Mouse (Mus musculus): ENCODE measurements around the gene Usp21.

Usp21 gene

DNA sequence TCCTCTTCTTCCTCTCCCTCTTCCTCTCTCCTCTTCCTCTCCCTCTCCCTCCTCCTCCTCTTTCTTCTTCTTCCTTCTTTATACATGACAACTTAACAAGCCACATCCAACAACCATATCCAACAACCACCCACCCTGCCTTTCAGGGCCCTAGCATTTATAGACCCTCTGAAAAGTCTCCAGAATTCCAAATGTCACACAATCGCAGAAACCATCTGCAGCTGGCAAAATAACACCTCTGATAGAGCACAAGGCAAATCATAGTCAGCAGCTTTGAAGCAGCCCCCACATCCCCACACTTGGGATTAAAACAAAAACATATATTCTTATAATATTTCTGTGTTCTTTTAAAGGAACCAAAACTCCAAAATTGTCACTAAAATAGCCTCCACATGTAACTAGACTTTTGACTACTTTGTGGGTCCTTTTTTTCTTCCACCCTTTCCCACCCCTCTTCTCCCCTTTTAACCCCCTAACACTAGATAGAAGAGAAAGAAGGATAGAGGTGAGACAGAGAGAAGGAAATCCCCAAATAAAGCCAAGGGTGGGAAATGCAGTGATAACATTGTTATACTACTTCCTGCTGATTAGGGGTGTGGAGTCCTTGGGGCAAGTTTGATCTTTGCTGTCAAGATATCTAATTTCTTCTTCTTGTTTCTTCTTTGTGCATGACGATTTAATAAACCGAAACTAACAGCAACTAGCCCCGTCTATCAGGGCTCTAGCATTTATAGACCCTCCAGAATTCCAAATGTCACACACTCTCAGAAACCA, 21.6 kb downstream of the Usp21 start:
- DNase-seq (ENCODE audit: low spot score in 2 of 2): no peak

DNA sequence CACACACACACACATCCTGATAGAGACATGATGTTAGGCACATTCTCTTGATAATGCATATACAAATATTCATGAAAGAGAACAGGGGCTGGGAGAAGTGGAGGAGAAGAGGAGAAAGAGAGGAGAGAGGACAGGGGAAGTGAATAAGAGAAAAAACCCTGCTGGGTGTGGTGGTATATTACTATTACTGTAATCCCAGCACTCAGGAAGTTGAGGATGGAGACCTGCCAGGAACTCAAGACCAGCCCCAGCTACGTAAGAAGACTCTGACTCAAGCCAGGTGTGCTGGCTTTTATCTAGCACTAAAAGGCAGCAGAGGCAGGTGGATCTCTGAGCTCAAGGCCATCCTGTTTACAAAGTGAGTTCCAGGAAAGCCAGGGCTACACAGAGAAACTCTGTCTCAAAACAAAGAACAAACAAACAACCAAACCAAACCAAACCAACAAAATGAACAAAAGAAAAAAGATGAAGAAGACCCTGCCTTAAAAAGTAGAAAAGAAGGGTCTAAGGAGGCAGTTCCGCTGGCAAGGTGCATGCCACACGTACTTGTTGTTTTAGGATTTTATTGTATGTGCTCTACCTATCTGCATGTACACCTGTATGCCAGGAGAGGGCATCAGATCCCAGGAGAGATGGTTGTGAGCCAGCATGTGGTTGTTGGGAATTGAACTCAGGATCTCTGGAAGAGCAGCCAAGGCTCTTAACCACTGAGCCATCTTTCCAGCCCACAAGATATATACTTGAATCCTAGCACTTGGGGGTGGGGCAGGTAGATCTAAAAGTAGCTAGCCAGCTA, 23.9 kb downstream of the Usp21 start:
- DNase-seq (ENCODE audit: low spot score in 2 of 2): no peak

DNA sequence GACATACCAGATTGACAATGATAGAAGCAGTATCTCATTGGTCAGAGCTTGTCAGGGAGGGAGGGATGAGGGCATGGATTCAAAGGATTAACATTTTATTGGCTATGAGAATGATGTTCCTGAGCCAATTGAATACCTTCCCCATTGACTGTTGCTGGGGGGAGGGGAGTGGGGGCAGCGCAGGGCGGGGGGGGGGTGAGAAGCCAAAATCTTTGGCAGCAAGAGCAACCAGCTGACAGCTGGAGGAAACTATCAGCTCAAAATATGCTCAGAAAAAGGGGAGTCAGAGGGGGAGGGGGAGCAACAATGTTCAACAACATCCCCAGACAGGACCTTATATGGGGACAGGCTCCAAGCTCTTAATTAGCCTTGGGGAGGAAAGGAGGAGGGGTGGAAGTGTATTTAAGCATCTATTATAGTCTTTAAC, 24.6 kb downstream of the Usp21 start:
- DNase-seq (ENCODE audit: low spot score in 2 of 2): no peak

DNA sequence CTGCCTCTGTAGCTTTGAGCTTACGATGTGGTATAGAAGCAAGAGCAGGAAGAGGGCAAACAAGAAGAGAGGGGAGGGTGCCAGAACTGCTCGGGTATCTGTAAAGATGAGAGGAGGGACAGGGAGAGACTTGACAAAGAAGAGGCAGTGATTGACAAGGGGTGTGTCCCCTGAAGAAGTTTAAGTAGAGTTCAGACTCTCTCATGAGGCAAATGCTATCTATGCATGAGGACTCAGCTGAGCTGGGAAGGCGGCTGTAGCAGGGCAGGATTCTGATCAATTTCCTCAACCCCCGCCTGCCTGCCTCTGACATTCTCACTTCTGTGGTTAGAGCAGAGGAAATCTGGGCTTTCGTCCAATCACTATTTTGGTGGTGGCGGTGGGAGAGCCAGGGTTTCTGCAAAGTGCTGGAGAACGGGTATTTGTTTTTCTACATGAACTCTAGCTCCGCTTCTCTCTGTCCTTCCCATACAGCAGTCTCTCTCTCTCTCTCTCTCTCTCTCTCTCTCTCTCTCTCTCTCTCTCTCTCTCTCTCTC, 25.1 kb downstream of the Usp21 start:
- no peak for DNase-seq (ENCODE audit: low spot score in 2 of 2)

DNA sequence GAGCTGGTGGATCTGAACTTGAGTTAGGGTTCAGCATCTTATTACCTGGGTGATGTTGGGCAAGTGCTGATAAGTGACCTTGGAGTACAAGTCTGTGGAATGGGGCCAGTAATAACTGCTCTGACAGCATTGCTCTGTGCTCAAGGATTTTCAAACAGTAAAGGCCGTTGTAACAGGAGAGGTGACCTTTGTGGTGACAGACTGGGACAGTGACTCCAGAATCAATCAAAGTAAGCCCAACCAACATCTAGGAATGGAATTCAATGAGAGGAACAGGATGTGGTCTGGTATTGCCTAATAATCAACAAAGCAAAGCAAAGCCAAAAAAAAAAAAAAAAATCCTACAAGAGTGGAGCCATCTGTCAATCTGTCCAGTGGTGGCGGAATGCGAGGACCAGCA, 27.5 kb downstream of the Usp21 start:
- DNase-seq (ENCODE audit: low spot score in 2 of 2): no peak

DNA sequence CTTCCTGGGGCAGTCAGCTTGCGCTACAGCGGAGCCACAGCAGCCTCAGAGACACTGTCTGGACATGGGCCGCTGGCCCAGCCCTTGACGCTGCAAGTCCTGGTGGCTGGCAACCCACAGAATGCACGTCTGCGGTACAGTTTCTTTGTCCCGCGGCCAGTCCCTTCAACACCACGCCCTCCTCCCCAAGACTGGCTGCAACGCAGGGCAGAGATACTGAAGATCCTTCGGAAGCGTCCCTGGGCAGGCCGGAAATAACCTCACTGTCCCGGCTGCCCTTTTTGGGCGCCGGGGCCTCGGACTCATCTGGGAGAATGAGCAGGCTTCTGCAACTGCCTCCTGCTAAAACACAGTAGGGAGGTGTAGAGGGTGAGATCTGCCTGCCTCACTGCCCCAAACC, 28.9 kb downstream of the Usp21 start:
- no peak for DNase-seq (ENCODE audit: low spot score in 2 of 2)

DNA sequence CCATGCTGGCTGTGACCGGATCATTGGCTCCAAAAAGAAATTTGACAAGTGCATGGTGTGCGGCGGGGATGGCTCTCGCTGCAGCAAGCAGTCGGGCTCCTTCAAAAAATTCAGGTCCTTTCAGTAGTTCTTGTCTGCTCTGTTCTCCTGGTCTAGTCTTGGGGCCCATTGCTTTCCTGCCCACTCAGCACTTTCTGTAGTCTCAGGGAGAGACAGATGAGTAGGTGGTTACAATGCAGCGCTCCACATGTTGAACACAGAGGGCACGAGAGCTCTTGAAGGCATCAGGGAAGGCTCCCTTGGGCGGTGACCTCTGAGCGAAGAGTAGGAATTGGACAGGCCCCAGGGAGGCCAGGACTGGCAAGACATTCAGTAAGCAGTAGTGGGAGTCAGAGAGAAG, 30.0 kb downstream of the Usp21 start:
- no peak for DNase-seq (ENCODE audit: low spot score in 2 of 2)

DNA sequence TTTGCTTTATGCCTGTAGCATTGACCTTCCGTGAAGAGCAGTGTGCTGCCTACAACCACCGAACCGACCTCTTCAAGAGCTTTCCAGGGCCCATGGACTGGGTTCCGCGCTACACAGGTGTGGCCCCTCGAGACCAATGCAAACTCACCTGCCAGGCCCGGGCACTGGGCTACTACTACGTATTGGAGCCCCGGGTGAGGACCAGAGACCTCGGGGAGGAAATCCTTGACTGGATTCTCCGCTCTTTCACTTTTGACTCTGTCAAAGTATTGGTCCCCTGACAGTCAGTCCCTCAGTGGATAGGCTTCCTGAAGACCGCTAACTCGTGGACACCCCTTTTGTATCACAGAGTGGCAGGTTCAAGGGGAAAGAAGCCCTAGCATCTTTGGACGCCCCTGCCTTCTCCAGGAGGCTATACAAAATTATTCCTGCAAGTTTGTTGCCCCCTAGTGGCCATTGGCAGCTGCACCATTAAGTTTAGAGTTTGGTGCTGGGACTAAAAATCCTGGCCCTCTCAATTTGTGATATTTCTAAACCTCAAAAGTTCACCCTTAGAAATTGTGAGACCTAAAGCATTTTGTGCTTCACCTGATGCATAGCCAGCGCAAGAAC, 30.7 kb downstream of the Usp21 start:
- peak; percentile 50 to 69 for DNase-seq (ENCODE audit: low spot score in 2 of 2)

DNA sequence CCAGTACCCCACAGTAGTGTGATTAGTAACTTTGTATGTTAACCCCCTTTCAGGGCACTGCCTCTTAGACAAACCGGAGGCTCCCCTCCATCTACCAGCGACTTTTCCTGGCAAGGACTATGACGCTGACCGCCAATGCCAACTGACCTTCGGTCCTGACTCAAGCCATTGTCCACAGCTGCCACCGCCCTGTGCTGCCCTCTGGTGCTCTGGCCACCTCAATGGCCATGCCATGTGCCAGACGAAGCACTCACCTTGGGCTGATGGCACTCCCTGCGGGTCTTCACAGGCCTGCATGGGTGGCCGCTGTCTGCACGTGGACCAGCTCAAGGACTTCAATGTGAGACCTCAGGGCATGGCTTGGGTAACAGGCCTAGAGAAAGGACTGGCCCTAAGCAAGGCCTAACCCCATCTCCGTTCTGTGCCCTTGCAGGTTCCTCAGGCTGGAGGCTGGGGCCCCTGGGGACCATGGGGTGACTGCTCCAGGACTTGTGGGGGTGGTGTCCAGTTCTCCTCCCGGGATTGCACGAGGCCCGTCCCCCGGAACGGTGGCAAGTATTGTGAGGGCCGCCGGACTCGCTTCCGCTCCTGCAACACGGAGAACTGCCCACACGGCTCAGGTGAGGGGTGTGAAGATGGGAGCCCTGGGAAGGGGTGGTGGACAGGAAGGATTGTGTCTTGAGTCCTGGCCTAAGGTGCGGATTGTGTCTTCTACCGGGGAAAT, 31.5 kb downstream of the Usp21 start:
- DNase-seq (ENCODE audit: low spot score in 2 of 2): no peak

DNA sequence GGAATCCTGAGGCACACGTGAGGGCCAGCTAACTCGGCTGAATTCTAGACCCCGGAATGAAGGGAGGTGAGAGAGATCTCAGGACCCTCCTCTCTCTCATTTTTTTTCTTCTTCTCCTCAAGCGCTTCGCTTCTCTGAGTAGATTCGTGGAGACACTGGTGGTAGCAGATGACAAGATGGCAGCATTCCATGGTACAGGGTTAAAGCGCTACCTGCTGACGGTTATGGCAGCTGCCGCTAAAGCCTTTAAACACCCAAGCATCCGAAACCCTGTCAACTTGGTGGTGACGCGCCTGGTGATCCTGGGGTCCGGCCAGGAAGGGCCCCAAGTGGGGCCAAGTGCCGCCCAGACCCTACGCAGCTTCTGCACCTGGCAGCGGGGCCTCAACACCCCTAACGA, 35.4 kb downstream of the Usp21 start:
- DNase-seq (ENCODE audit: low spot score in 2 of 2): no peak

DNA sequence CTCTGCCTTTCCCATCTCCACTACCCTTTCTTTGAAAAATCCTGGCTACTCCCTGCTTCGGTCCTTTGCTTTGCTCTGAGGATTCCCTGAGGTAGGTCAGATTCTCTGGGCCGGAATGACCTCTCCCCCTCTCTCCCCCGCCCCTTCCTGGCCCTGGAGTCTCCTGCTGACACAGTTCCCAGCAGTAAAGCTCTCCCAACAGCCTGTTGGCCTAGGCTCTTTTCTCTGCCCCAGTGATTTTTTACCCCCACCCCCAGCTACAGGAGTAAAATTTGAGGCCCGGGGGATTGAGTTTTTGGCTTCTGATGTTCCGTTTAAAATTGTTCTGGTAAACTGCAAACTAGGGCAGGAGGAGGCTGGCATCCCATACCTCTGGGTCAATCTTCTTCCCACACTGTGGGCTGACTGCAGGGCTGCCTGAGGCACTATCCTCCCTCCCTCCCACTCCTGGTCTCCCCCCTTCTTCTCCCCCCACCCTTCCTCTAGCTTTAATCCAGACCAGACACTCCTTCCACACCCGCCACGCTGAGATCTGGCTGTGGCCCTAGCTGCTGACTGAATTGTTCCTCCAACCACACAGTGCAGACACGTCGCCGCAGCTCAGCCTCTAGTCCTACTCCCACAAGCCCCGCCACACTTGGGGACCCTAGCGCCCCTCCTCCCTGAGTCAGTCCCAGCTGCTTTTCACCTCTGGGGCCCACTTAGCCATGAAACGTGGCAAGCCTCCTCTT, 36.0 kb downstream of the Usp21 start:
- no peak for DNase-seq (ENCODE audit: low spot score in 2 of 2)

DNA sequence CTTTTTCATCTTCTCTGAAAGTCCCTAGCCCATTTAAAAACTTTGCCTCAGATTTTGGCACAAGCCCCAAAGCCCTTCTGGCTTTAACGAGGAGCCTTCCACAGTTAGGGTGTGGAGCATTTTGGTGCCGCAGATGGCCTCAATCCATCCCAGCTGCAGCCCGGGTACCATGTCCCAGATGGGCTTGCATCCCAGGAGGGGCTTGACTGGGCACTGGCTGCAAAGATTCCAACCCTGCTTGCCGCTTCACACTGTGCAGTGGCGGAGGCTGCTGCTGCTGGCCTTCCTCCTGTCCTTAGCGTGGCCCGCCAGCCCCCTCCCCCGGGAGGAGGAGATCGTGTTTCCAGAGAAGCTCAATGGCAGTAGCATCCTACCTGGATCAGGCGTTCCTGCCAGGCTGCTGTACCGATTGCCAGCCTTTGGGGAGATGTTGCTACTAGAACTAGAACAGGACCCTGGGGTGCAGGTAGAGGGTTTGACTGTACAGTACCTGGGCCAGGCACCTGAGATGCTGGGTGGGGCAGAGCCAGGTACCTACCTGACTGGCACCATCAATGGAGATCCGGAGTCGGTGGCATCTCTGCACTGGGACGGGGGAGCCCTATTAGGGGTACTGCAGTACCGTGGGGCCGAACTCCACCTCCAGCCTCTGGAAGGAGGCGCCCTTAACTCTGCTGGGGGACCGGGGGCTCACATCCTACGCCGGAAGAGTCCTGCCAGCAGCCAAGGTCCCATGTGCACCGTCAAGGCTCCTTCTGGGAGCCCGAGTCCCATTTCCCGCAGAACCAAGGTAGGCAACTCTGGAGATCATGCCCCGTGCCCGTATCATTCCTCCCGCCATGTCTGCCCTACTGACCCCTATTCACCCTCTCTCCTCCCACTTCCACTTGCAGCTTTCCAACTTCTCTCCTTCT, 36.9 kb downstream of the Usp21 start, which contains the start of gene Ndufs2:
Ndufs2 (minus strand) TSS at position 709 of the 914 bp plus-strand sequence.
- DNase-seq (ENCODE audit: low spot score in 2 of 2): no peak

DNA sequence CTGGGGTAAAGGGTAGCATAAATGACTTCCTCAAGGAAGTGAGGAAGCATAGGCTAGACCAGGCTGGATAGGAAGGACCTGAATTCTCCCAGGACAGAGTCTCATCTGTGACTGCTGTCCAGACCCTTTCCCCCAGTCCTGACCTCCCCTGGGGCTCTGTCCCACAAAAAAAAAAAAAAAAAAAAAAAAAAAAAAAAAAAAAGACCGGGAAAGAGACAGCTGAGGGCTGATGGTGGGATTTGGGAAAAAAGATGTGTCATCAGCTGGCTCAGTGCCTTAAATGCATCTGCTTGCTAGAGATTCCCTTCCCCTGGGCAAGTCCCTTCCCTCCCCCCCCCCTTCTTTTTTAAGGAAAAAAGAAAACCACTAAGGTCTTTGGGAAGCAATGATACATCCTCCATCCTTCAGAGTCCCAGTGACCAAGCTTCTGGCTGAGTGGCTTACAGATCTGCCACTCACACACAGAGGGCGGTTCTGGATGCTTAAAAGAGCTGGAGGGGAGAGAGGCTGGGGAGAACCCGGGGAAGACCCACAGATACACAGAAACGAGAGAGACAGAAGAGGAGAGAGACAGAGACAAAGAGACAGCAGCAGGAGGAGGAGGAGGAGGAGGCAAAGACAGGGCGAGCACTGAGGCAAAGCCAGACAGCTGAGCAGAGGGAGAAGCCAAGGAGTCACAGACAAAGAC, 37.7 kb downstream of the Usp21 start, which contains the start of gene Adamts4:
Adamts4 (plus strand) TSS at position 509 of the 688 bp plus-strand sequence.
- no peak for DNase-seq (ENCODE audit: low spot score in 2 of 2)

DNA sequence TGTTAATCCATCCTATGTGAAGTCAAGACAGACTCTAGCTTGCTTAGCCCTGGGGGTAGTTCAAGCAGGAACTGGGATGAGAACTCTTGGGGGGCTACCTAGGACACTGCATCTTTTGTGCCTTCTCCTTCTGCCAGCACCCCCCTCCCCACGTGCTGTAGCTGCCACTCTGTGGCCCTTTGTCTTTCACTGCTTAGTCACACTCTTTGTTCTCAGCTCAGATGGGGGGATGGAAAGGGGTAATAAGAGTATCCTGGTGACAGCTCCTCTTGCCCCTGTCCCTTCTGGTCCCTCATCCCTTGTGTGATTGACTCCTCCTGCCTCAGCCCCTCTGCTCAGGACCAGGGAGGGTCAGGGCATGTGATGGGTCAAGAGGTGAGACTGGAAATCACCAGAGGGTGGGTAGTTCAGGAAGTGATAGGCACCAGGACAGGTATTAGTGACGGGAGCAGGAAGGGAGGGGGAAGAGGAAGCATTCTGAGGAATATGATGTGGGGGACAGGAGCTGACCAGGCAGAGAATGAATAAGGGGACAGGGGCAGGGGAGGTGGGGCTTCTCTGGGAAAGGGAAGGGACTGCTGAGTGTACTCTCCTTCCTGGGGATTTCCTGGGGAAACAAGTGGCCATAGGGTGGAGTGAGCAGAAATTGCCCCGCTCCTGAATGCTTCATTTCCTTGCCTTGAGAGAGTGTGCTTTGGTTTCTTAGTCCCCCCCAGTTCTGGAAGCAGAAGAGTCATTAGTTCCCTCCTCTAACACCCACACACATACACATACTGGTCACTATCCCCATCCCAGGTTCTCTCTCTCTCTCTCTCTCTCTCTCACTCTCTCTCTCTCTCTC, 39.2 kb downstream of the Usp21 start:
- DNase-seq (ENCODE audit: low spot score in 2 of 2): no peak

DNA sequence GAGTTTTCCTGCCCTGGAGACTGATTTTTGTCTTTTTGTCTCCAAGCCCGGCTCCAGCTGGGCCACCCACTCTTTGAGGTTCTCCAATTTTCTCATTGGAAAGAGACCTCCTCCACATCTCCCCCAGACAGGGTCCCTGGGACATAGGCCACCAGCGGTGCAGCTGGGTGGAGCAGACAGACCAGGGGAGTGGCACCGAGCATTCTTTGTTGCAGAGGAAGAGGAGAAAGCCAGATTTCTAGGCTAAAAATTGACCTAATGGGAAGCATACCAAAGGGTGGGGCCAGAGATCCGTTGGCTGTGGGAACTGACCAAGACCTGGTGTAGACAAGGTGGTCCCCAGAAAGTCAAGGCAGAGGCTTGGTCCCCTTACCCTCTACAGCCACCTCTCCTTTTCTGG, 39.9 kb downstream of the Usp21 start:
- DNase-seq (ENCODE audit: low spot score in 2 of 2): no peak

DNA sequence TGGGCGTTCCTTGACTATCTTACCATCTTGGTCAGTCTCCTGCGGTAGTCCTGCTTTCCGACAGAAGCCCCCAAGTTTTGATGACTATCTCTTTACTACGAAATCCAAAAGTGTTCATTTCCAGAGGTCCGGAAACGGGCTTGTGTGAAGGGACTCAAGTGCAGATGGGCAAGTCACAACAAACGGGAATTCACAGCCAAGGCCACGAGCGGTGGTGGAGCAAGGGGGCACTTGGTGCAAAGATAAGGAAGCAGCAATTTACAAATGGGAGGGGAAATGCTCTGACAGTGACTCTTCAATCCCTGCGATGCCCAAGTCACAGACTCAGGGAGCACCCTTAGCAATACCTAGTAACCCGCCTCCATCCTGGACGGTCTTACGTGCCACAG, 40.3 kb downstream of the Usp21 start:
- no peak for DNase-seq (ENCODE audit: low spot score in 2 of 2)

DNA sequence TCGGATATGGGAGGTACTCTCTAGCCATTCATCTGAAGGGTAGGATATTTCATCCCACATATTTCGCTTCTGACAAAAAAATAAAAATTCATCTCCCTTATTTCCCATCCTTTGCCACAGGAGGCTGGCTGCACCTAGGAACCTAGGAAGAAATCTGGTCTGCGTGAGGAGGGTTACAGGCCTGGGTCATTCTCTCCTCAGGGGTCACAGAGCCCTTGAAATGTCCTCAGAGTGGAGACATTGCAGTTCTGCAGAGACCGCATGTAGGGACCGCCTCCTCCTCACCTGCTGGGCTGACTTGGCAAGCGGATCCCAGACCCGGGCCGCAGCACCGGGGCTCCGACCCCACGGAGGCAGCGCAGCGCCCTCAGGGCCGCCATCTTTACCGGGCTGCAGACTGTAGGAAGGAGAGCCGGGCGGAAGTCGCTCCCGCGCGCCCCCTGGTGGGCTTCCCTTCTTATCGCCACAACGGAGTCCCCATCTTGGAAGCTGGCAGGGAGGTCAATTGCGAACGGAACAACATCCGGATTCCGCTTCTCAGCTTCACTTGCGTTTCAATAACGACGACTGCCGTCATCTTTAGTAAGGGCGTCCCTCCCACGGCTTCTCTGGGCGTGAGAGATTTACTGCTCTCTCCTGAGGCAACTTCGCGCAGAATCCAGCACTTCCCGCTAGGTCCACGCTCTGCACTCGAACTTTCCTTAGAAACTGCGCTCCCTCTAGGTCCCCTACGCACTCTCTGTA, 40.9 kb downstream of the Usp21 start:
- DNase-seq (ENCODE audit: low spot score in 2 of 2): peak; percentile 95 to 97

DNA sequence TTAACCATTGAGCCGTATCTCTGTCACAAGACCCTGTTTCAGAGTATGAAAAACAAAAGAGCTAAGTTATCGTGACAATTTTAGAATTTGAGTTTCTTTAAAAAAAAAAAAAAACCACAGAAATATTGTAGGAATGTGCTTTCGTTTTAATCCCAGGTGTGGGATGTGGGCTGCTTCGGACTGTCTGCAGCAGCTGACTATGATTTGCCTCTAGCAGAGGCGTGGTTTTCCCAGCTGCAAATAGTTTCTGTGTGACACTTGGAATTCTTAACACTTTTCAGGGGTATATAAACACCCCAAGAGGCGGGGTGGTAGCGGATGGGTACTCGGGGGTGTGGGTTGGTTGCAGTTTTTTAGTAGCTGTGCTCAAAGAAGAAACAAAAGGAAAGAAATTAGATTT, 42.4 kb downstream of the Usp21 start:
- no peak for DNase-seq (ENCODE audit: low spot score in 2 of 2)

Data from natural killer cell, adult 2 months (primary cell).